17 mouse cellular contexts compared by ENCODE assay signal in genomic region chr7:132244637-132245036, GRCm38 (mm10).
"Had no signal": no experiment of that assay in that cellular context is flagged by ENCODE, and none has a peak within 500 bp of the region (broad histone marks: within the 10 kb centered on the region; RNA-seq: fewer than 3 reads in every experiment).

No protein-coding gene starts in this region.

- H3K27ac ChIP-seq: neural tube, embryonic 12.5 days; neural tube, embryonic 13.5 days; neural tube, embryonic 15.5 days; stomach, embryonic 15.5 days; stomach, postnatal 0 days had no signal

- DNase-seq: retina, postnatal 1 day; right cerebral cortex, adult 18-20 months; right cerebral cortex, postnatal 14 days; right cerebral cortex, postnatal 25 days; right cerebral cortex, postnatal 4 days; spleen, adult 18-20 months; thymus, adult 18-20 months; thymus, adult 2 months; thymus, postnatal 14 days; thymus, postnatal 25 days; thymus, postnatal 36 days; thymus, postnatal 4 days had no signal

- H3K9me3 ChIP-seq: neural tube, embryonic 12.5 days; neural tube, embryonic 13.5 days; neural tube, embryonic 15.5 days; stomach, embryonic 15.5 days had no signal

- H3K9ac ChIP-seq: neural tube, embryonic 12.5 days; neural tube, embryonic 13.5 days; neural tube, embryonic 15.5 days; stomach, embryonic 15.5 days had no signal

- H3K4me2 ChIP-seq: neural tube, embryonic 12.5 days; neural tube, embryonic 13.5 days; neural tube, embryonic 15.5 days; stomach, embryonic 15.5 days had no signal

- H3K4me3 ChIP-seq: neural tube, embryonic 12.5 days; neural tube, embryonic 13.5 days; neural tube, embryonic 15.5 days; stomach, embryonic 15.5 days had no signal

- H3K27me3 ChIP-seq: neural tube, embryonic 12.5 days; neural tube, embryonic 13.5 days; neural tube, embryonic 15.5 days; stomach, embryonic 15.5 days had no signal
